Mouse (Mus musculus): ENCODE results near the gene Nr1h4. TPM values are rescaled to one million over a fixed set of nuclear protein-coding genes. Genes with fewer than 3 reads are reported as not detected.
A peak's percentile ranks its signal among the peaks of the same experiment; 100 is the strongest.

Nr1h4 gene
- polyA plus RNA-seq, 1 experiment from 2014 or later: 9.9 TPM

DNA sequence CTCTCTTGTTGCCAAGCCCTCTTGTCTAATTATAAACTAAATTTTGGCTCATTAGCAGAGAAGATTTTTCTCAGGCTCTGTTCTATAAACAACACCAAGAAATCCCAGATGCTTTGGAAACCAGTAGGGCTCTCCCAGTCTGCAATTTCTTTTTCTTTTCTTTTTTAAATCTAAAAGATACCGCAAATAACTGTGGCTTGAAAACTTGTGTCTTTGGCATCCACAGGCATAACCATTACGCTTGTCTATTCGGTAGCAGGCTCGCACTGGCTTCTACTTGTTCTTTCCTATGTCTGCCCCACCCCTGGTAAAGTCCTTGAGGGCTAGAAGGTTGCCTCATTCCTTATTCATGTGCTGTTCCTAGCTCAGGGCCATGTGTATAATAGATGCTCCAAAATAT, 18.3 kb upstream of the Nr1h4 start:
- Histone ChIP-seq H3K4me1 (no peaks in the 10 kb centered on the region; the same call in 1 of the 2 replicates), H3K4me2 (no peak overlapping the region), H3K9ac (no peak overlapping the region), H3K9me3 (no peaks in the 10 kb centered on the region), H3K27me3 (replicated peaks) (no peaks in the 10 kb centered on the region), H3K4me3 (replicated peaks) (no peak overlapping the region), H3K36me3 (no peaks in the 10 kb centered on the region), H3K27ac (no peak overlapping the region)
- ATAC-seq (ENCODE audit: insufficient read depth, low FRiP score, low read depth): no peak; the same call in 1 of the 2 replicates
- WGBS: 69% methylated on average over 4 of the region's 4 CpGs

- H3K4me1 ChIP-seq: no peaks in the 10 kb centered on the region; the same call in 1 of the 2 replicates
- H3K9ac ChIP-seq: no peak overlapping the region
- no peak overlapping the region for H3K4me3 ChIP-seq (replicated peaks)
- no peak overlapping the region for H3K27ac ChIP-seq
- 11% methylated on average over 6 of the region's 6 CpGs for WGBS
- H3K27me3 ChIP-seq (replicated peaks): no peaks in the 10 kb centered on the region
- no peak overlapping the region for H3K4me2 ChIP-seq
- H3K9me3 ChIP-seq: no peaks in the 10 kb centered on the region
- H3K36me3 ChIP-seq: no peaks in the 10 kb centered on the region
- no peak for ATAC-seq (ENCODE audit: insufficient read depth, low FRiP score, low read depth)
These were observed 14.6 kb upstream of the Nr1h4 start for GRCm38 (mm10) chr10:89548028-89548427.

DNA sequence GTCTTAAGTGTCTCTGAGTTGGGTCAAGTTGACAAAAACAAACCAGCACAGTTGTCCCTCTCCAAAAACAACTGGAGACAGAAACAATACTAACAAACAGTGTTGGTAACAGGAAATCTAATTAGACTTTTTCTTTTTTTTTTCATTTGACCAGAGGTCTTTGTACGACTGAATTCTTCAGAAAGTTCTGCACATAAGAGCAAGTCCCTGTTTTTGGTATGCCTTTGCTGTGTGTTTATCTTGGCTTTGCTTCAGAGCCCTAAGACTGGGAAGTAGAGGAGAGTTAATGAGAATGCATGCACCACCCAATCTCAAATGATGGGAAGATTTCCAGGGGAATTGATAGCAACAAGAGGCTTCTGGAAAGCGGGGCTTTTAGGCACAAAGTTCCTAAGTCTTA, 13.6 kb upstream of the Nr1h4 start:
- H3K4me2 ChIP-seq: no peak overlapping the region
- no peak for ATAC-seq (ENCODE audit: insufficient read depth, low FRiP score, low read depth)

GRCm38 (mm10) chr10:89543867-89544266, 10.5 kb upstream of the Nr1h4 start:
- no peak for ATAC-seq (ENCODE audit: insufficient read depth, low FRiP score, low read depth)
- Histone ChIP-seq H3K9me3 (no peaks in the 10 kb centered on the region), H3K4me2 (no peak overlapping the region), H3K27ac (no peak overlapping the region), H3K27me3 (replicated peaks) (no peaks in the 10 kb centered on the region), H3K4me3 (replicated peaks) (no peak overlapping the region), H3K9ac (no peak overlapping the region), H3K4me1 (no peaks in the 10 kb centered on the region), H3K36me3 (no peaks in the 10 kb centered on the region)
- WGBS: 71% methylated on average over 6 of the region's 6 CpGs

More for the DNA sequence above, 13.6 kb upstream of the Nr1h4 start:
- Histone ChIP-seq H3K27ac (no peak overlapping the region), H3K9ac (no peak overlapping the region), H3K4me3 (replicated peaks) (no peak overlapping the region), H3K9me3 (no peaks in the 10 kb centered on the region), H3K36me3 (no peaks in the 10 kb centered on the region), H3K4me1 (no peaks in the 10 kb centered on the region; the same call in 1 of the 2 replicates), H3K27me3 (replicated peaks) (no peaks in the 10 kb centered on the region)
- 64% methylated on average over 2 of the region's 2 CpGs for WGBS

DNA sequence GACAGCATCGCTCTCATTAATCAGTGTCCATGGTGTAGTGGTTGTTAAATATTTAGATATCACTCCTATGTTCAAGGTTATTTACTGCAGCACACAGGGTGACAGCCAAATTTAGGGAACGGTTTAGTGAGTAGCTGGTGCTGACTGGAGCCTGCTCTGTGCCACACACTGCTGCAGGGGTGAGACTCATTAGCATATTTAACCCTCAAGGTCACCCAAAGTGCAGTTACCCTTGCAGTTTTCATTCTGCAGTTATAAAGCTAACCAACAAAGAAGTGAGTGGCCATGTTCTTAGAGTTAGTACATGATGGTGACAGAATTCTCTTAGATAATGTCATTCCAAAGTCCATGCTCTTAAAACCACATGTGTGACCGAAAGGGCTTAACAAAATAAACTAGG, 8.9 kb upstream of the Nr1h4 start:
- H3K9me3 ChIP-seq: no peaks in the 10 kb centered on the region
- no peak overlapping the region for H3K4me2 ChIP-seq
- H3K9ac ChIP-seq: no peak overlapping the region
- H3K27me3 ChIP-seq (replicated peaks): no peaks in the 10 kb centered on the region
- no peaks in the 10 kb centered on the region for H3K4me1 ChIP-seq
- no peaks in the 10 kb centered on the region for H3K36me3 ChIP-seq
- 80% methylated on average over 3 of the region's 3 CpGs for WGBS
- no peak for ATAC-seq (ENCODE audit: insufficient read depth, low FRiP score, low read depth)
- H3K4me3 ChIP-seq (replicated peaks): no peak overlapping the region
- no peak overlapping the region for H3K27ac ChIP-seq

DNA sequence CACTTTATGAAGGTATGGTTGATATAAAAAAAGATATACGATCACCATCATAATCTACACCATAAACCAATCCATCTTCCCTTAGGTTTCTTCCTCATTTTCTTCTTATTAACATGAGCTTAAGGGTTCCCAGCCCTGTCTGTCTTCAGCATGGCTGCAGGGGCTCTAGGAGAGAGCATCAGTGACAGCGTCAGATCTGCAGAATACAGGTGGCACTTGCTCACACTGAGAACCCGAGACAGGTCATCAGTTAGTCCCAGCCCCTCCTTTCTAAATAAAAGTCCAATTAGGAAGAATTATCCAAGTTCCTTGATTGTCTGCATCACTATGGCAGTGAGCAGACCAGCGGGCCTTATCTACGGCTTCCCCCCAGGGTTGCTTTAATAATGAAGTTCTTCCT, 934 bp downstream of the Nr1h4 start:
- 0 out of 2 replicates have a peak, but pooled peaks cover 8% of the 10 kb centered on the region for H3K4me1 ChIP-seq
- no peak overlapping the region for H3K27ac ChIP-seq
- H3K36me3 ChIP-seq: no peaks in the 10 kb centered on the region
- WGBS: 78% methylated on average over 5 of the region's 5 CpGs
- no peak for ATAC-seq (ENCODE audit: insufficient read depth, low FRiP score, low read depth)
- no peak overlapping the region for H3K4me2 ChIP-seq
- no peak overlapping the region for H3K4me3 ChIP-seq (replicated peaks)
- H3K27me3 ChIP-seq (replicated peaks): no peaks in the 10 kb centered on the region
- no peaks in the 10 kb centered on the region for H3K9me3 ChIP-seq
- no peak overlapping the region for H3K9ac ChIP-seq

- no peak overlapping the region for H3K4me3 ChIP-seq (replicated peaks)
- no peaks in the 10 kb centered on the region for H3K36me3 ChIP-seq
- H3K4me2 ChIP-seq: no peak overlapping the region
- no peak overlapping the region for H3K9ac ChIP-seq
- 61% methylated on average over 2 of the region's 2 CpGs for WGBS
- H3K4me1 ChIP-seq: 0 out of 2 replicates have a peak, but pooled peaks cover 8% of the 10 kb centered on the region
- H3K9me3 ChIP-seq: no peaks in the 10 kb centered on the region
- no peak overlapping the region for H3K27ac ChIP-seq
- H3K27me3 ChIP-seq (replicated peaks): no peaks in the 10 kb centered on the region
- ATAC-seq (ENCODE audit: insufficient read depth, low FRiP score, low read depth): peak; percentile 30; the same call in 1 of the 2 replicates
These were observed 1.4 kb downstream of the Nr1h4 start for GRCm38 (mm10) chr10:89531976-89532375.

DNA sequence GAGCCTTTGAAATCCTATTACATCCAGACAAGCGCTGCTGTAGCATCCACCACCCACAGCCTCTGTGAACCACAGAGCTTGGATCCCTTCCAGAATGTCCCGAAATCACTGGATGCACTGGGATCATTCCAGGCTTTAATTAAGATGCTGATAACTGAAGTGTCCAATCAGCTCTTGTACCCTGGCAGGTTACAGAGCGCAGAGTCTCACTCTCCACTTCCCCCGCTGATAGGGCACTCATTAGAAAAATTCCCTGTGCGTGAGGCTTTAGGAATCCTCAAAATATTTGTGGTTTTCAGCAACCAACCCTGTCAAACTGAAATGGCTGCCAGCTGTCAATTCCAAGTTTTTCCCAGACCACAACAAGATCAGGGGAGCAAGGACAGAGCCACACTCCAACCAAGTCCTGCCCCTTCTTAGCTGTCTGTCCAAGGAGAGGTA, 2.2 kb downstream of the Nr1h4 start:
- H3K27me3 ChIP-seq (replicated peaks): no peaks in the 10 kb centered on the region
- no peaks in the 10 kb centered on the region for H3K9me3 ChIP-seq
- H3K4me1 ChIP-seq: 0 out of 2 replicates have a peak, but pooled peaks cover 8% of the 10 kb centered on the region
- ATAC-seq (ENCODE audit: insufficient read depth, low FRiP score, low read depth): no peak; the same call in 1 of the 2 replicates
- no peak overlapping the region for H3K9ac ChIP-seq
- H3K4me3 ChIP-seq (replicated peaks): no peak overlapping the region
- 38% methylated on average over 5 of the region's 5 CpGs for WGBS
- H3K4me2 ChIP-seq: no peak overlapping the region
- H3K27ac ChIP-seq: no peak overlapping the region
- no peaks in the 10 kb centered on the region for H3K36me3 ChIP-seq

DNA sequence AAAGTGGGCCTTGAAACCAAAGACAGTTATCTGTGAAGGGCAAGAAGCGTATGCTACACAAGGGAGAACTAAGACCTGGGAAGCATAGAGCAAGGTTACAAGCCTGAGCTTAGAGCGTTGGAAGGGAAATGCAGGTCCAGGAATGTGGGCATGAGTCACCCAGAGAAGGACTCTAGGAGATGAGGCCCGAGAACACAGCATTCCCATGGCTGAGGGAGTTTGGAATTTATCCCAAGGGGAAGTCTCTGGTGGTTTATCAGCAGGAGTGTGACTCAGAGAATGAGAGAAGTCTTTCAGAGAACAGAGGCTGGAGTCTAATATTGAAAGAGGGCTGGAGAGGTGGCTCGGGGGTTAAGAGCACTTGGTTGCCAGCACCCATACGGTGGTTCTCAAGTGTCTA, 6.3 kb downstream of the Nr1h4 start:
- no peaks in the 10 kb centered on the region for H3K9me3 ChIP-seq
- no peak overlapping the region for H3K4me2 ChIP-seq
- WGBS: 79% methylated on average over 5 of the region's 5 CpGs
- no peaks in the 10 kb centered on the region for H3K36me3 ChIP-seq
- H3K4me1 ChIP-seq: no peaks in the 10 kb centered on the region
- no peaks in the 10 kb centered on the region for H3K27me3 ChIP-seq (replicated peaks)
- no peak overlapping the region for H3K27ac ChIP-seq
- no peak overlapping the region for H3K9ac ChIP-seq
- no peak for ATAC-seq (ENCODE audit: insufficient read depth, low FRiP score, low read depth)
- H3K4me3 ChIP-seq (replicated peaks): no peak overlapping the region

DNA sequence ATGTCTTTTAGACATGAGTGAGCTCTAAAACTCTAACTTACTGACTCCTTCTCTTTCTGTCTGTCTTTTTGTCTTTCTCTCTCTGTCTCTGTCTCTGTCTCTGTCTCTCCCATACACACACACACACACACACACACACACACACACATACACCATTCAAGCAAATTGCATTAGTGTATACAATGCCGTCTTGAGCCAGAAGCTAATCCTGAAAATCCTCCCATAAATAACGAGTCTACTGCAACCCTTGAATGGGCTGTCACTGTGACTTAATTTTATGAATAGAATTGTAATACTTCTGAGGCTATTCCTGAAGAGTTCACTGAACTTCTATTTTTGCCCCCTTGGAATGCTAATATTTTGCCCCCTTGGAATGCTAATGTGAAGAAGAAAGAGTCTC, 7.6 kb downstream of the Nr1h4 start:
- H3K27ac ChIP-seq: no peak overlapping the region
- H3K27me3 ChIP-seq (replicated peaks): no peaks in the 10 kb centered on the region
- 45% methylated on average over 2 of the region's 2 CpGs for WGBS
- no peak for ATAC-seq (ENCODE audit: insufficient read depth, low FRiP score, low read depth)
- H3K9me3 ChIP-seq: no peaks in the 10 kb centered on the region
- no peaks in the 10 kb centered on the region for H3K4me1 ChIP-seq
- H3K9ac ChIP-seq: no peak overlapping the region
- no peaks in the 10 kb centered on the region for H3K36me3 ChIP-seq
- no peak overlapping the region for H3K4me3 ChIP-seq (replicated peaks)
- H3K4me2 ChIP-seq: no peak overlapping the region

GRCm38 (mm10) chr10:89522481-89522880, 10.9 kb downstream of the Nr1h4 start:
- no peak overlapping the region for H3K4me2 ChIP-seq
- WGBS: 81% methylated on average over 7 of the region's 7 CpGs
- H3K4me1 ChIP-seq: no peaks in the 10 kb centered on the region
- no peaks in the 10 kb centered on the region for H3K36me3 ChIP-seq
- no peak overlapping the region for H3K9ac ChIP-seq
- no peak overlapping the region for H3K27ac ChIP-seq
- ATAC-seq (ENCODE audit: insufficient read depth, low FRiP score, low read depth): no peak
- no peak overlapping the region for H3K4me3 ChIP-seq (replicated peaks)
- H3K9me3 ChIP-seq: no peaks in the 10 kb centered on the region
- H3K27me3 ChIP-seq (replicated peaks): no peaks in the 10 kb centered on the region

- ATAC-seq (ENCODE audit: insufficient read depth, low FRiP score, low read depth): peak; percentile 59; the same call in 1 of the 2 replicates
- no peaks in the 10 kb centered on the region for H3K36me3 ChIP-seq
These were observed 11.5 kb downstream of the Nr1h4 start for GRCm38 (mm10) chr10:89521790-89522431.

More at GRCm38 (mm10) chr10:89521790-89522431, 11.5 kb downstream of the Nr1h4 start:
- no peak overlapping the region for H3K27ac ChIP-seq
- no peak overlapping the region for H3K9ac ChIP-seq
- 71% methylated on average over 9 of the region's 9 CpGs for WGBS
- H3K4me2 ChIP-seq: no peak overlapping the region
- H3K9me3 ChIP-seq: no peaks in the 10 kb centered on the region
- H3K27me3 ChIP-seq (replicated peaks): no peaks in the 10 kb centered on the region
- no peak overlapping the region for H3K4me3 ChIP-seq (replicated peaks)
- no peaks in the 10 kb centered on the region for H3K4me1 ChIP-seq
